Mouse (Mus musculus): ENCODE measurements around the gene Rbm17.
A peak's percentile ranks its signal among the peaks of the same experiment; 100 is the strongest.
"Not testable (repeated sequence)": the region's sequence is repeated elsewhere in the genome, so short reads cannot be mapped to it uniquely, and the experiment has no call there.

The Rbm17 gene

GRCm38 (mm10) chr2:11544342-11544741 lies 59.6 kb downstream of the Rbm17 start:
- no peak for DNase-seq (ENCODE audit: low read depth)

- DNase-seq (ENCODE audit: low read depth): peak; percentile 45
Measured at GRCm38 (mm10) chr2:11543158-11543557, 60.8 kb downstream of the Rbm17 start.

- DNase-seq (ENCODE audit: low read depth): peak; percentile 83
Measured at GRCm38 (mm10) chr2:11542640-11543039, 61.3 kb downstream of the Rbm17 start.

- DNase-seq (ENCODE audit: low read depth): peak; percentile 53
Measured at GRCm38 (mm10) chr2:11542121-11542520, 61.8 kb downstream of the Rbm17 start.

- not testable (repeated sequence) for DNase-seq (ENCODE audit: low read depth)
Measured at GRCm38 (mm10) chr2:11541528-11541927, 62.4 kb downstream of the Rbm17 start.

GRCm38 (mm10) chr2:11535966-11536365 lies 68.0 kb downstream of the Rbm17 start:
- DNase-seq (ENCODE audit: low read depth): no peak
